Mouse (Mus musculus) left cerebral cortex, adult 6 months (tissue): ENCODE measurements around the gene Cep112. TPM values are rescaled to one million over a fixed set of nuclear protein-coding genes. Genes with fewer than 3 reads are reported as not detected.

Experiments used
- long read RNA-seq, 2 experiments: library from polyadenylated mRNA; unstranded; transcript quantifications; one replicate each; pipeline ENCODE4 v2.0.0; 2019 to 2020
- polyA plus RNA-seq: library from polyadenylated mRNA; unstranded; fragments of <200 nt; fragmentation: Nextera tagmentation; gene quantifications from 2 replicates; pipeline ENCODE4 v1.2.3, GENCODE M21; 2021

Gene Cep112
- polyA plus RNA-seq: 1.3 and 2.2 TPM in 2 replicates
- long read RNA-seq, experiment 1, partial matches to known transcripts: 3 of 11 reads
- long read RNA-seq, experiment 1, other reads (novel, unspliced or antisense): 8 of 11 reads
- long read RNA-seq, experiment 2, partial matches to known transcripts: 5 of 6 reads
- long read RNA-seq, experiment 2, other reads (novel, unspliced or antisense): 1 of 6 reads

DNA sequence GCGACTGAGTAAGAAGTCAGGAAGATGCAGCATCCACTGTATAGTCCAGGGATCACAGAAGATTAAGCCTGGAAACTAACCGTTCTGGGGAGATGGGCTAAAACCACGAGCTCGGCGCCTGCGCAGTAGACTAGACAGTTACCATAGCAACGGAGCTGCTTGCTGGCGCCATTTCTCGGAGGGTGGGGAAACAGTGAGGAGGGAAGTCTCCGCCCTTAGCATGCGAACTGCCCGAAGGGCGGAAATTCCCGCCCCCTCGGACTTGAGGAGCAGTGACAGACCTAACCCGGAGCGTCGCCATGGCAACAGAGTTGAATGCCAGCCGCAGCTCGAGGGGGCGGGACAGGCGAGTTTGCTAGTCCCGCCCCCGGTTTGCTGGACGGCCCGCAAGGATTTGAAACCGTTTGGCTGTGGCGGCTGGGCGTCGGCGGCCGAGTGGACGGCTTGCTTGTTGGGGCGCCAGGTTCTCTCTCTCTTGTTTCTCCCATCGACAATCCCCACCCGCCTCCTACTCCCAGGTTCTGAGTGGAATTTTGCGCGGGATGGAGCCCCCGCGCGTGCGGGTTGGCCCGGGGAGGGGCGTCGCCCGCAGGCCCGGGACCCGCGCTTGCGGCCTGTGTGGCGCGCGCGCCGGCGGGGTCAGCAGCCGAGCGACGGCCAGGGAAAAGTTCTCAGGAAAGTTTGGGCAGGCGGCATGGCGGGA lies at the start of gene Cep112:
Gene Cep112, plus strand, starts transcription at position 304 of the 703 bp plus-strand sequence.

Other genes starting within 250 kb of the Cep112 start
- 1.0 and 1.2 TPM in 2 replicates for gene Apoh, start 81.8 kb upstream of the Cep112 start, polyA plus RNA-seq
- 21.5 and 23.7 TPM in 2 replicates for gene Prkca, start 81.3 kb upstream of the Cep112 start, polyA plus RNA-seq